Mouse (Mus musculus): ENCODE measurements around the gene Rps21.

The Rps21 gene

DNA sequence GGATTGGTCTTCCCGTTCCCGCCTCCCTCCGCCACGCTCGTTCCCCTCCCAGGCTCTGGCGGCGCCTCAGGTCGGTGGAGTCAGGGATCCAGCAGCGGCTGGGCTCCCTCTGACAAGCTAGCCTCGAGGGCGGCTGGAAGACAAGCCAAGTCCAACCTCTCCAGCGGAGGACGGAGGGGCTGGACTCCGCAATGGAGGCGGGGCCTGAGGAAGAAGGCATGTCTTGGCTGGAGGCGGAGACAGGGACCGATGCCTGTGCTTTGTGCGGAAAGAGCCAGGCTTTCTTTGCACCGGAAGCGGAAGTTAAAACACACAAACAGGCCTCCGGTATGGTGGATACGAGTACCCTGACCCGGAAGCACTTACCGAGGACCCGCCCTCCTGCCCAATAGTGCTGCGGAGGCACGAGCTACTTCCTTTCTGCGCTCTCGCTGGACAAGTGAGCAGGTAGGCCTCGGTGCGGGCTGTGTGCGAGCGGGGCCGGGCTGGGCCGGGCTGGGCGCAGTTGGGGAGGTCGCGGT, at the start of gene Rps21:
Gene Rps21, plus strand, starts transcription at position 377 of the 521 bp plus-strand sequence.
- in situ Hi-C loops (cut with MboI, MseI) = no loop called here

GRCm38 (mm10) chr2:180207840-180208239, 49.3 kb upstream of the Rps21 start:
- in situ Hi-C loops (cut with MboI, MseI) = no loop called here

GRCm38 (mm10) chr2:180208976-180209375, 48.2 kb upstream of the Rps21 start:
- in situ Hi-C loops (cut with MboI, MseI) = no loop called here

GRCm38 (mm10) chr2:180212255-180212654, 44.9 kb upstream of the Rps21 start:
- in situ Hi-C loops (cut with MboI, MseI) = no loop called here

- in situ Hi-C loops (cut with MboI, MseI) = no loop called here
These were observed 42.7 kb upstream of the Rps21 start for GRCm38 (mm10) chr2:180214352-180214978.

DNA sequence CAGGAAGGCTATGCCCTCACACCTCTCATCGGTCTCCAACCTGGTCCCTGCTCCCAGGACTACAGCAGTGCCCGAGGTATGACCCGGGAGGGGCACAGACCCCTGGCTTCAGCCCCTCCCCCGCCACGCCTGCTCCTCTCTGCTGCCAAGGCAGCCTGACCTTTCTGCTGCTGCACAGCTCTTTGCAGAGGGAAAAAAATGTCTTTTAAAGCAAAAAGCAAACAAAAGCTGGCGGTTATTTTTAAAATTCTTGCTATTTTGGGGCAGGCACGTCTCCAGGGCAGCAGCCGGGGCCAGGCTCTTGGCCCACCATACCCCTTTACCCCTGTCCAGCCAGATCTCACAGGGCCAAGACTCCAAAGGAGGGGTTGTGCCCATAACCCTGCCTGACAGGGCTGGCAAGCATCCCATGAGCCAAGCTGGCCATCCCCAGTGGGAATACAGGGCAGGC, 42.1 kb upstream of the Rps21 start:
- in situ Hi-C loops (cut with MboI, MseI) = no loop called here

GRCm38 (mm10) chr2:180215951-180216350, 41.2 kb upstream of the Rps21 start:
- in situ Hi-C loops (cut with MboI, MseI) = no loop called here

GRCm38 (mm10) chr2:180216921-180217320, 40.3 kb upstream of the Rps21 start:
- in situ Hi-C loops (cut with MboI, MseI) = no loop called here

DNA sequence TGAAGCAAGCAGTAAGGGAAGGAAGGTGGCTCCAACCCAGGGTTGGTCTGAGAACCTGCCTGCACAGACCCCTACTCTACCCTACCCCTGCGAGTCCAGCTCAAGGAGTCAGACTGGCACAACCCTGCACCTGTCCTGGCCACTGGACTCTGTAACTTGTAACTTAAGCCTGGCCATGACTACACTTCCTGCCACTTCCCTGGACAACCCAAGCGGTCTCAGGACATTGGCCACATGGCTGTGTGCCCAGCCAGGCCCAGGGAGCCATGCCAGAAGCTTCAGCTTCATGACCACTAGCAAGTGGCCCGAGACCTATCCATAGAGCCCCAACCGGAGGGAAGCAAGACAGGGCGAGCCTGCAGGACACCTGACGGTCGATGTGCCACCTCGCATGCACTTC, 39.6 kb upstream of the Rps21 start:
- in situ Hi-C loops (cut with MboI, MseI) = no loop called here

GRCm38 (mm10) chr2:180218241-180218640, 38.9 kb upstream of the Rps21 start:
- in situ Hi-C loops (cut with MboI, MseI) = no loop called here

GRCm38 (mm10) chr2:180218677-180219076, 38.5 kb upstream of the Rps21 start:
- in situ Hi-C loops (cut with MboI, MseI) = no loop called here

GRCm38 (mm10) chr2:180219145-180219943, 37.8 kb upstream of the Rps21 start:
- in situ Hi-C loops (cut with MboI, MseI) = no loop called here

DNA sequence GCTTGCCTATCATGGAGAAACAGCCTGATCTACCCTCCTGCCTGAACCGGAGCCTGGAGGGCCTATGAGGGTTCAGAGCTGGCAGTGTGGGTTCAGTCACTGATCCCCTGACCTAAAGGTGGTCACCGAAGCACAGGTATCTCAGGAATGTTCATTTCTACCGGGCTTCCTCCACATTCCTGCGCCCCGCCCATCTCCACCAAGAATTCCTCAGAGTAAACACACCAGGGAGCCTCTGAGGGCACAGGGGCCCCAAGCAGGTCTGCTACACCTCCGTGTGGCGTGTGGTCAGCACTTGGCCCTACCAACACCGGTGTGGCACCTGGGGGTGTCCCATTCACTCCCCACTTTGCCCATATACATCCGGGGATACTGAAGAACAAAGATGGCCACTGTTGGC, 37.0 kb upstream of the Rps21 start:
- in situ Hi-C loops (cut with MboI, MseI) = no loop called here

DNA sequence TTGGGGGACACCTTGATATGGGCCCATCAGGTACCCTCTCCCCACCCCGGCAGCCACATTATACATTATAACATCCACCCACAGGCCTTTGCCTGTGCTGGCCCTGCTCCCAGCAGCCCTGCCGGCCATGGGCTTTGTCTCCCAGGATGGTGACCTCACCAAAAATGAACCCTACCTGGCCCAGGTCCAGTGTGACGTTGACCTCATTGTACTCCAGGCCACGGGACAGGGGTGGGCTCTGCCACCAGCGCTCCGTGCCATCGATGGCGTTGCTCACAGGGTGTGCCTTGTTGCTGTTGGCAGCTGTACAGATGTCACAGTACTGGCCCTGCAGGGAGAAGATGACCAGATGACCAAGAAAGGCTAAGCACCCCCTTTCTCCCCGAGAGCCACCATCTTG, 36.1 kb upstream of the Rps21 start:
- in situ Hi-C loops (cut with MboI, MseI) = no loop called here

- in situ Hi-C loops (cut with MboI, MseI) = no loop called here
These were observed 34.9 kb upstream of the Rps21 start for GRCm38 (mm10) chr2:180222250-180222649.

GRCm38 (mm10) chr2:180224647-180225043, 32.5 kb upstream of the Rps21 start:
- in situ Hi-C loops (cut with MboI, MseI) = no loop called here

- in situ Hi-C loops (cut with MboI, MseI) = no loop called here
These were observed 32.0 kb upstream of the Rps21 start for GRCm38 (mm10) chr2:180225044-180225761.

- in situ Hi-C loops (cut with MboI, MseI) = no loop called here
These were observed 31.3 kb upstream of the Rps21 start, which contains the start of gene Lama5 for GRCm38 (mm10) chr2:180225762-180226378. Gene Lama5, minus strand, starts transcription at chr2:180225859.

GRCm38 (mm10) chr2:180227262-180228059, 29.7 kb upstream of the Rps21 start:
- in situ Hi-C loops (cut with MboI, MseI) = no loop called here

DNA sequence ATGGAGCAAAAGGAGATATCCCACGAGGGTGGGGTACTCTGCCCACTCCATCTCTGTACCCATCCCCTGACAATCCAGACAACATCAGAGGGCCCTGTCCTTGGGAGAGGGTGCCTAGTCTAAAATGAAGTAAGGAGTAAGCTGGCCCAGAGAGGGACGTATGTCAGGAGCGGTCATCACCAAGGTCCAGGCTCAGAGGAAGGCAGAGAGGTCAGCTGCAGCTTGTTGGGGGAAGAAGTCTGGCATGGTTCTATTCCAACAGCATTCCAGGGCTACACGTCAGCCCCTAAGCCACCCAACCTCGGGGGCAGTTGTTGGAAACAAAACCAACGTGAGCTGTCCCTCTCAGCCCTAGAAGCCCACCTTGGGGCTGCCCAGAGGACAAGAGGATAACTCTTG, 29.1 kb upstream of the Rps21 start:
- in situ Hi-C loops (cut with MboI, MseI) = no loop called here

DNA sequence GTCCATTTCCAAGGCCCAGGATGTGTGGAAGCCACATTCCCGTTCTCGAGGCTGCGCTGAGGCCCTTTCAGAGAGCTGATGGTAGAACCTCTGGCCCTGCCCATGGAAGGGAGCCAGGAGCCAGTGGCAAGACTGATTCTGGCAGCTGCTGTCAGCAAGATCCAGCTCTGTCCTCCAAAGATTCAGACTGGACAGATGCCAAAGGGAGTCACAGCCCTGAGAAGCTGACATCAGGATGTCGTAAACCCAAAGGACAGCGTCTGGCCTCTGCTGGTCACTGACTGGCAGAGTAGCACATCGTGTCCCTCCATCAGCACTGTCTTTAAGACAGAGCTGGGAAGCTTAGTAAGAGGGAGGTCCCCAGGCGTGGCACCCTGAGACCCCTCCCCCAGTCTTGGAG, 28.6 kb upstream of the Rps21 start:
- in situ Hi-C loops (cut with MboI, MseI) = no loop called here

Data from T-helper 1 cell (primary cell).